Mouse (Mus musculus): ENCODE results near the gene Scgb1b10.
"Not testable (repeated sequence)": the region's sequence is repeated elsewhere in the genome, so short reads cannot be mapped to it uniquely, and the experiment has no call there.

The Scgb1b10 gene

DNA sequence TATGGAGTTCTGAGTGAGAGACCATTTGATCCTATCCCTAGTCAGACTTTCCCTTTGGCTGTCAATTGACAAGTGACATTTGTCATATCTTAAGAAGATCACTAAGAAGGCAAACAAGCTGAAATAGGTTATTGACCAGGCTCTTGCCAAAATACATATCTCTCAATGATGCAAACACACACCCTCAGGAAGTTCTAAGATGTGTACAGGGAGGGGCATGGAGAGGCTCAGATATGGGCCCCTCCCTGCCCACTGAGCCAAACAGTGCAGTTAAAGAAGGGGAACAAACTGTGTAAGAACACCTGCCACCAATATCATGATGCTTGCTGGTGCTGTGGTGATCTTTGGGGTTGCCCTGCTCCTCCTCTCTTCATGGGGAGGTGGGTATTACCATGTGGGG lies at the start of gene Scgb1b10:
TSS of gene Scgb1b10 (plus strand) at position 301 of the 400 bp plus-strand sequence.
- DNase-seq = not testable (repeated sequence)

Measured in kidney, postnatal 4 days (tissue).